Mouse (Mus musculus) layer of hippocampus, postnatal 10 days (tissue): ENCODE measurements at regions not wholly inside any gene's neighbourhood (a gene's known extent, or its start where the extent isn't known, plus 50 kb on each side); places are given as distances from the start of the nearest gene placed in this dataset.
"Not testable (repeated sequence)": the region's sequence is repeated elsewhere in the genome, so short reads cannot be mapped to it uniquely, and the experiment has no call there.

Experiments used
- DNase-seq, 2 experiments: peaks; one replicate each; pipeline ENCODE4 v3.0.0; 2021; ENCODE audit warnings: low spot score in 2 of 2

- not testable (repeated sequence) for DNase-seq
Measured at GRCm38 (mm10) chr1:141246125-141246524, 1000.2 kb downstream of the Kcnt2 start.

- DNase-seq, result no peak
Measured at GRCm38 (mm10) chr1:141274738-141275137, 1028.8 kb downstream of the Kcnt2 start.

GRCm38 (mm10) chr1:141281513-141281912 is 1035.6 kb downstream of the Kcnt2 start:
- no peak for DNase-seq

GRCm38 (mm10) chr1:141322968-141323367 is 1077.0 kb downstream of the Kcnt2 start:
- DNase-seq, result no peak

GRCm38 (mm10) chr1:141338073-141338472 is 1092.1 kb downstream of the Kcnt2 start:
- peak in 1 of 2 experiments; percentile 13 for DNase-seq

GRCm38 (mm10) chr1:141369447-141369846 is 1123.5 kb downstream of the Kcnt2 start:
- no peak for DNase-seq

GRCm38 (mm10) chr1:141375966-141376365 is 1130.0 kb downstream of the Kcnt2 start:
- no peak for DNase-seq

GRCm38 (mm10) chr1:141401334-141401733 is 1155.4 kb downstream of the Kcnt2 start:
- no peak for DNase-seq

- DNase-seq, result peak; percentile 5 to 40
Measured at GRCm38 (mm10) chr1:141429675-141430074, 1183.7 kb downstream of the Kcnt2 start.

GRCm38 (mm10) chr1:141430117-141430516 is 1184.2 kb downstream of the Kcnt2 start:
- DNase-seq, result no peak

GRCm38 (mm10) chr1:141435452-141435851 is 1189.5 kb downstream of the Kcnt2 start:
- DNase-seq, result no peak

- DNase-seq, result no peak
Measured at GRCm38 (mm10) chr1:141440234-141440633, 1194.3 kb downstream of the Kcnt2 start.

- no peak for DNase-seq
Measured at GRCm38 (mm10) chr1:141450960-141451359, 1205.0 kb downstream of the Kcnt2 start.

GRCm38 (mm10) chr1:141464576-141464975 is 1218.6 kb downstream of the Kcnt2 start:
- no peak for DNase-seq
